Mouse (Mus musculus) left cerebral cortex, adult 8-10 months (tissue): ENCODE measurements around the gene Fam71e2. TPM values are rescaled to one million over a fixed set of nuclear protein-coding genes. Genes with fewer than 3 reads are reported as not detected.
A peak's percentile ranks its signal among the peaks of the same experiment; 100 is the strongest.
"Not testable (repeated sequence)": the region's sequence is repeated elsewhere in the genome, so short reads cannot be mapped to it uniquely, and the experiment has no call there.

Experiments
- DNase-seq, 2 experiments: peaks; one replicate each; pipeline ENCODE4 v3.0.0; 2022; ENCODE audit warnings: low spot score in 2 of 2
- total RNA-seq, 4 experiments: library from RNA; stranded (reverse); gene quantifications; 2 replicates each; pipeline ENCODE4 v1.2.4; 2022

Gene Fam71e2
- not detected for total RNA-seq

- DNase-seq: no peak
Measured at GRCm38 (mm10) chr7:4771202-4771601, at the start of gene Fam71e2. Fam71e2 (minus strand) TSS chr7:4771302.

GRCm38 (mm10) chr7:4816559-4816958 is 45.5 kb upstream of the Fam71e2 start:
- DNase-seq: no peak

- no peak for DNase-seq
Measured at GRCm38 (mm10) chr7:4813105-4813791, 42.1 kb upstream of the Fam71e2 start.

GRCm38 (mm10) chr7:4812303-4813104 is 41.4 kb upstream of the Fam71e2 start, which contains the start of gene Ube2s:
Ube2s (minus strand) TSS chr7:4812590.
- DNase-seq: peak; percentile 97 to 99

- DNase-seq: peak in 1 of 2 experiments; percentile 53
Measured at GRCm38 (mm10) chr7:4811842-4812302, 40.8 kb upstream of the Fam71e2 start.

GRCm38 (mm10) chr7:4811131-4811530 is 40.0 kb upstream of the Fam71e2 start:
- DNase-seq: not testable (repeated sequence)

GRCm38 (mm10) chr7:4806716-4807115 is 35.6 kb upstream of the Fam71e2 start:
- no peak for DNase-seq

GRCm38 (mm10) chr7:4802247-4802646 is 31.1 kb upstream of the Fam71e2 start:
- DNase-seq: no peak

GRCm38 (mm10) chr7:4795767-4796433 is 24.8 kb upstream of the Fam71e2 start:
- peak in 1 of 2 experiments; percentile 30 for DNase-seq

GRCm38 (mm10) chr7:4794631-4795168 is 23.6 kb upstream of the Fam71e2 start:
- no peak for DNase-seq

- no peak for DNase-seq
Measured at GRCm38 (mm10) chr7:4793674-4794073, 22.6 kb upstream of the Fam71e2 start.

GRCm38 (mm10) chr7:4793248-4793647 is 22.1 kb upstream of the Fam71e2 start:
- not testable (repeated sequence) for DNase-seq

- peak; percentile 94 to 95 for DNase-seq
Measured at GRCm38 (mm10) chr7:4792278-4793212, 21.4 kb upstream of the Fam71e2 start, which contains the start of gene Rpl28. Rpl28 (plus strand) TSS chr7:4792874.

- DNase-seq: no peak
Measured at GRCm38 (mm10) chr7:4789436-4789935, 18.4 kb upstream of the Fam71e2 start, which contains the start of gene Tmem238. Tmem238 (minus strand) TSS chr7:4789656.

GRCm38 (mm10) chr7:4788499-4789435 is 17.7 kb upstream of the Fam71e2 start:
- peak; percentile 39 to 53 for DNase-seq

GRCm38 (mm10) chr7:4783667-4784268 is 12.7 kb upstream of the Fam71e2 start:
- DNase-seq: no peak

GRCm38 (mm10) chr7:4782759-4783158 is 11.7 kb upstream of the Fam71e2 start, which contains the start of the genes Il11 and Tmem190:
Il11 (minus strand) TSS chr7:4782859.
Tmem190 (plus strand) TSS chr7:4782937.
- DNase-seq: no peak

- no peak for DNase-seq
Measured at GRCm38 (mm10) chr7:4782130-4782529, 11.0 kb upstream of the Fam71e2 start.
